Mouse (Mus musculus) thymus, postnatal 36 days (tissue): ENCODE data around the gene Fars2.

Source experiments
- DNase-seq, 2 experiments: peaks; one replicate each; pipeline ENCODE4 v3.0.0; 2022; ENCODE audit warnings: mixed read lengths in 2 of 2

Fars2 gene

DNA sequence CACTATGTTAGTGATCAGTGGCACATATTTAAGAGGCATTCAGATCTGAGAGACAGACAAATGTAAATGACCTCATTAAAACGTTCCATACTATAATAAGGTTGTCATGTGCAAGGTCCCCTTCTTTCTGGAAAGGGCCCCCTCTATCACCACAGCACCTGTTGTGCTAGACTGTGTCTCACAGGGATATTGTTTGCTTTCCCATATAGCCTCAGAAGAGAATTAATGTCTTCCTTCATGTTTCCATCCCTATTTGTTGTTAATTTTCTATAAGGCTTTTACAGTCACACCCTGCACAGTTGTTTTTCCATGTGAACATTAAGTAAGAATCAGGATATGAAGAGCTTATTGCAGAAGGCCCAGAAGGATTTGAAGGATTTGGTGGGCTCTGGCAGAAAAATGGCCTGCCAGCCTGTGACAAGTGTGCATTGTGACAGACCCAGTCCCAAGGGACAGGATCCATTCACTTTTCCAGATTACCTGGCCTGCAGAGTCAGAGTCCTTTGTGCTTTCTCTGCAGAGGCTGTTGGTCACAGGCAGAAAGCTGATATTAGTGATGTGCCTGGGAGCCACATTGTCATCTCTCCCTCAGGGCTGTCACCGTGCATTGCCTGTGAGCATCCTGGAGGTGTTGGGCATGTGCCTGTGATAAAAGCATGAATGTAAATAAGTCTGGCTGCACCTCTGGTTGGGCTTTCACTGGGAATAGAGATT is 352.4 kb downstream of the Fars2 start:
- no peak for DNase-seq

DNA sequence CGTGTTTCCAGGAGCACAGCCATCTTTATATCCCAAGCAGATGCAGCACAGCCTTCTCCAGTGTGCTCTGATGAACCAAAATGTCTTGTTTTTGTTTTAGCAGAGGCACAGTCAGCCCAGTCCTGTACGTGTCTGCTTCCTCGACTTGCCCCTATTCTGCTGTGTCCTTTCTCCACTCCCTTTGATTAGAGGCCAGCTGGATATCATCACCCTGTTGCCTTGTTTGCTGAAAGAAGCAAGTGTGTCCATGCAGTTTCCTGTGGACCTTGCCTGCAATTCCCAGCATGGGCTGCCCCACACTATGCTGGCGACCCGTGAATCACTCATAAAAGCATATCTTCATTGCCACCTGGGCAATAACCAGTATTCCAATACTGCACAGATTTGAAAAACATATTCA is 360.4 kb downstream of the Fars2 start:
- DNase-seq, result no peak

DNA sequence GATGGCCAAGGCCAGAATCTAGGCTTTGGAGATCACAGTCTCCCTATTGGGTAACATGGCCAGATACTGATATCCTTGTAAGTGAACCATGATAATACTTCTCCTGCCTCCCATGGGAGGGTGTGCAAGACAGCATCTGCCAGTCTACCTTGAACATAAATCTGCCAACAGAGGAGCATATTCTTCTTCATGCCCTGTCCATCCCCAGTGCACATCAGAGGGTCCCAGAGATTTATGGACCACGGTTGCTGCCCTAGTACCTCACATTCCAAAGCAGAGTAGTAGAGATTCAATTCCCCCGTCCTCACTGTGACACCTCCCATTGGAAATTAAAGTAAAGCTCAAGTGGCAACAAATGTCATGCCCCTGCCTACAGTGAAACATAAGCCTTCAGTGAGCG is 361.0 kb downstream of the Fars2 start:
- no peak for DNase-seq

DNA sequence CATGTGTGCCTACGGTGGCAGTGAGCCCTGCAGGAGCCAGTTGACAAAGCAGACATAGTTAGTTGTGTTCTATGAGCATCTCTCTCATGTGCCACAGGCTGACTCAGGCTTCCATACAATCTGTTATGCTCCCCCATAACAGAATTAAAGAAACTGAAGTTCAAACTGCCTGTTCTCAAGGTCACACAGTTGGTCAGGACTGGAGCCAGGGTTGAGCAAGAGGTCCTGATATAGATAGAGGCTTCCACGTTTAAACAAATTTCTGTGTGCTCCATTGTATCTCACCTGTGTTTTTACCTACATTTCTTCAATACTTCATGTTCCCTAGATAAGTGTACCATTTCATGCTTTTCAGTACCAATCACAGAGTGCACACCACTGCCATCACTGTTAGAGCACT is 362.9 kb downstream of the Fars2 start:
- DNase-seq, result no peak

DNA sequence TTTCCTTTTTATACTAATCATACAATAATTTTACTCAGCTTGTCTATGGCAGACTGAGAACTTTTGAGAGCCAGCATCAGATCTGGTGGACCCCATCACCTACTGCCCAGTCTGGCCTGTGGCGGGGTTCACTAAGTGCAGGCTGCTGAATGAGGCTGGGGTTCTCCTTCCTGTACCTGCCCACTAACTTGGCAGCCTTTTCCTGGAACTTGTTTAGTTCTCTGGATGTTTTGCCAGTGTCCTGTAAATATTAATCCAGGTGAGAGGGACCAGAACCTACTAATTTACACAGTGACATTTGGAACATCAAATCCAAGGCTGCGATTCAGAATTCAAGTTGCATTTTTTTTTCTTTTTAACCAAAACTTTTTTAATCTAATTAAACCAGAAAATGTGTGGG is 367.2 kb downstream of the Fars2 start:
- DNase-seq, result no peak

DNA sequence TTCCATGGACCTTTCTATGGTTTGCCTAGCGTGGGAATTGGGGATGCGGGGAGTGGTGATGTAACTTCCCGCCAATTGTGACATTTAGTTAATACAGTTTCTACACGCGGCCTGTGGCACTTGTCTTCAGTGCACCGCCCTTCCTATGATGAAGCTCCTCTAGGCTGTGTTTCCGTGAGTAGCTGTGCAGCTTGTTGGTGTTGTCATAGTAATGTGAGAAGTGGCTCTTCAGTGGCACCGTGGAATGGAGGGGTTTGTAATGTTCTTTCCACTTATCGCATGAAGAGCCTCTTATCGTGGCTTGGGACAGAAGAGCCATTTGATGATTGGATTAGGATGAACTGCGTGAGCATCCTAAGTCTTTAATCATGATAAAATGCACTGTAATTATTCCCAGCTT is 369.5 kb downstream of the Fars2 start:
- no peak for DNase-seq

DNA sequence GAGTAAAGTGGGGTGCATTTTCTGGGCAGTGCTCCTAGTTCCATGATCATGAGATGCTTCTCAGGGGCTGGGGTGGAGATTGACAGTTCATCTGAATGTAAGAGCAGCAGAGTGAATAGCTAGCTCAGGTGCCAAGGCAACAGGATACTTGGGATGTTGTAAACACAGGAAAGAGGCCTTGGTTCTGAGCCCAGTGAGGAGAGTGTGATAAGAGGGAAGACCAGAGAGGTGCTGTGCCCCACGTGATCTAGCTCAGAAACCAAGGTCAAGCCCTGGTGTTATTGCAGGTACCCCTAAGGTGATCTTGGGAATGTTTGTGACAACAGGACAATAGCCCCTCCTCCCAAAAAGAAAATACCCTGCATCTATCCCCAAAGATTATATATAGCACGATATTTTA is 372.2 kb downstream of the Fars2 start:
- no peak for DNase-seq

DNA sequence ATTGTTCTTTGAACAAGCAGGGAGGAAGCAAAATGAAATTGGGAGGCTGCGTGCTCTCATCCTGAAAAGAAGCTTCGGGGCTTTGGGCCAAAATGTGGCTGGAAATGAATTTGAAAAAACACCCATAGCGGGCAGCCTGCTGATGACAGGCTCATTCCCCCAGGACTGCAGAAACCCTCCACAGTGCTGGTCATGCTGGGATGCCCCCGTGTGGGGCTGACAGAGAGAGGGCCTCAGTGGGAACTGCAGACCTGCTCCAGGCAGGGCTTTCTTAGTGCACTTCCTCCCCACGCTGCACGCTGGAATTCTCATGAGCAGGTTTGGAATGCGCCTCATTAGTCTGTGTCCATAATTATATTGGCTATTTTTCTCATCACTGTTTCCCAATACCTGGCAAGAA is 373.4 kb downstream of the Fars2 start:
- no peak for DNase-seq

DNA sequence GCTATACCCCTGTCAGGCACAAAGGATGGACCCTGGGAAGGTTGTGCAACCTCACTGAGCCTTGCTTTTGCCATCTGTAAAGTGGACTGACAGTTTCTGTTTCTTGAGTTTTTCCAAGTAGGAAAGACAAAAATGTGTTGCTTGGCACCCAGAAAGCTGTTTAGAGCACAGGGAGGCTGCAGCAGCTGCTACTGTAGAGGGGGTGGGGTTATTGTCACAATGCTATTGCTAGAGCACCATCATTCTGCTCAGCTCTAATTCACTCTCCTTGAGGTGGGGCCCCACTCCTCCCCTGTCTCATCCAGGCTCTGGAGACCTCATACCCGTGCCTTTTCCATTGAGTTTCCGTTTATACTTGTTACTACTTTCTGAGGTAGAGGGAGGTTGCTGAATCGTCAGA is 375.2 kb downstream of the Fars2 start:
- no peak for DNase-seq

DNA sequence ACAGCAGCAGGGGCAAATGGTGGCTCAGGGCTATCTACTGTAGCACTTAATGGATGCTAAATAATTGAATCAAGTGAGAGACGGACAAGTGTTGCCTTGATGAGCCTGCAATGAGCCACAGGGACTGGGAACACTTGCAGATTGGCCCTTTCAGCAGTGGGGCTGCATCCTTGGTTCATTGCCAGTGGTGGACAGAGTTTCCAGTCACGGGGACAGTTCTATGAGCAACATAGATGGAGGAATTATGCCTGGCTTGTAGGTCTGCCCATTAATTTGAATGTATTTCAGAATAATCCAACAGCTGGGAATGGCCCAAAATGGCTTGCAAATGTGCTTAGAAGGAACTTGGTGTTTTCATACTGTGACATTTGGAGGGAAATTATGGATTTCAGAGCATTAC is 376.1 kb downstream of the Fars2 start:
- DNase-seq, result no peak

DNA sequence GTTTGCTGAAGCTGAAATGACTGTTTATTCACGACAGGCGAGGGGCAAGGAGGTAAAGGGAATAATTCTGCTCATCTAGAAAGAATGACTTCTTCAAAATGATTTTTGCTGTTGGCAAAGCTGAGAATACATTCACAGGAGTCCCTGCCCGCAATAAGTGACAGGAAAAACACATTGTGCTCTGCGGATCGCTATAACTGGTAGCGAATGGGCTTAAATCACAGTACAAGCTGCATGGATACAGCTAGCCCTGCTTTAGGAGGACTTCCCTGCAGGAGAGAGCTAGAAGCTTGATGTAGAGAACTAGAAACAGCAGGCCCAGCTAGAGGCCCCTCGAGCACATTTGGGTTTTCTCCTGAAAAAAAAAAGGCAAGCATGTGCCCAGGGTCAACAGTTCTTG is 376.6 kb downstream of the Fars2 start:
- no peak for DNase-seq

DNA sequence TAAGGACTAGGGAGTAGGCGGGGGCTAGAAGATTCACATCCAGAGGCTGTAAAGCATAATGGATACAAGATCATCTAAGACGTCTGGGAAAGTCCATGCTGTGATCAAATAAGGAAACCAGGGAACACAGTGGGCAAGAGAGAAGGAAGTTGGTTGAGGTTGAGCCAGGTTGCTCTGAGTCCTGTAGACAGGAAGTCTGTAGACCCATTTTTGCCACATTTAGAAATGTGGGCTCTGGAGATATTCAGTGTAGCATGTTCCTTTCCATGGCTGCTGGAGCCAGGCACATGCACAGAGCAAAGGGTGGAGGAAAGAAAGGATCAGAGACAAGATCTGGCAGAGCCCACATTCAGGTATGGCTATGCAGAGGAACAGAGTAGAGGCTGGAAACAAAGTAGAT is 378.8 kb downstream of the Fars2 start:
- DNase-seq, result no peak

DNA sequence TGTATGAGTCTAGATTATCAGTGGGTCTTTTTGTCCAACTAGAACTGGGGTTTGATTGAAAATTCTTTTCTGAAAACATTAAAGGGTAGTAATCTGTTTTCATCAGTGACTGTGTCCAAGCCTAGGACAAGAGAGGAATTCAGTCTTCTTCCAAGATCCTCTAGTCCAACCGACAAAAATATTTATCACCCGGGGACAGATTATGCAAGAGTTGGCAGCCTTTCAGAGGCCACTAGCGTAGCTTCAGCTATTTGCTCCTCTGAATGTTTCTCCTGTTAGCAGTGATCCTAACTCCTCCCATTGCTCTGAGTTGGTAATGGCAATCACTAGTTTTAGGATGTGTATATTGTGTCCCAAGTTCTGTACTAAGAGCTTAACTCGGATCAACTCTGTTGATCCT is 380.1 kb downstream of the Fars2 start:
- no peak for DNase-seq

DNA sequence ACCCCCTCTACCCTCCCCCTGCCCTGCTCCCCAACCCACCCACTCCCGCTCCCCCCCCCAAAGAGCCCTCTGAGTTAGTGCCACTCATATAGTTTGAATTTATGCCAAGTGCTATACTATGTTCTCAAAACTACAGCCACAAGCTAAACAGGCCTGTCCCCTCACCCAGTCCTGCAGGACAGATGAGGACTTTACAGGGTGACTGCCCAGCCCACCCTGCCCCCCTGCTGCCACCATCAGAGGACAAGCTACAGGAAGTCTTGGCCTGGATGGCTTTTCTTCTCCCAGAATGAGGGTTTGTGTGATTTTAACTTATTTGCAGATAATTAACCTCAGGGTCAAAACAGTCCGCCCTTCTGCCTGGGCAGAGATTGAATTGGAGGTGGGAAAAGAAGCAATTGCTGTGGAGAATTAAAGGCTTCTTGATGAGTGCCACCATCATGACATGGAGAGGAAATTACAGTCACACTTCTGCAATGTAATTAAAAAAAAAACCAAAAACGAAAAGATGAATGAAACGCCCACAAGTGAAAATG is 383.2 kb downstream of the Fars2 start:
- DNase-seq, result no peak

DNA sequence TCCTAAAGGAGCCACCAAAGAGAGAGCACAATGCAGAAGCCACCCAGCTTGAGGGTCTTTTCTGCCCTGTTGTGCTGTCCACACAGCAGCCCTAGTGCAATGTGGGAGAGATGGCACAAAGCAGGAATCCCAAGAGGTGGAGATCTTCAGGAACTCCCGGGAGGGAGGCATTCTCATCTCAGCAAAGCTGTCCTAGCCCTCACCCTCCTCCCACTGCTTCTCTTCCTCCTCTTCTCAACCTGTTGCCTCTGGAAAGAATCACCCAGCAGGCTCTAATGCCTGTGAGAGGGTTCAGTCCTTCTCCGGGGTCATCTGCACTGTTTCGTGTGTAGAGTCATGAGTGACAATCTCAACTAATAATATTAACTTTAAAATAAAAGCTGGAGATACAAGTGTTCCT is 386.3 kb downstream of the Fars2 start:
- DNase-seq, result no peak

DNA sequence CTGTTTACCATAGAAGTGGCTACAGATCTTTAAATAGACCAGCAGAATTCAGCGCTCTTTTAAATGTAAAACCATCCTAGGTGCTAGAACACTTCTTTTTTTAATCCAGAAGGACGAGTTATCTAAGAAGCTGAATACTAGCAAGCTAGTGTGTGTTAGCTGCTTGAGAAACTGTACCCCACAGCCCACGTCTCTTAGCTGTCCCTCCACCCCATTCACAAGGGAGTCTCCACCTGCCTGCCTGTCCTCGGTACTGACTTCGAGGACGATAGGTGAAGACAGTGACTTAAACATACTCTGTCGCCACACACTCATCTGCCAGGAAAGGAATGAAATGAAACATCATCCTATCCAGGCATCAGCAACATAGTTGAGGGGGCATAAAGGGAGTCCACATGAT is 386.8 kb downstream of the Fars2 start:
- DNase-seq, result no peak

DNA sequence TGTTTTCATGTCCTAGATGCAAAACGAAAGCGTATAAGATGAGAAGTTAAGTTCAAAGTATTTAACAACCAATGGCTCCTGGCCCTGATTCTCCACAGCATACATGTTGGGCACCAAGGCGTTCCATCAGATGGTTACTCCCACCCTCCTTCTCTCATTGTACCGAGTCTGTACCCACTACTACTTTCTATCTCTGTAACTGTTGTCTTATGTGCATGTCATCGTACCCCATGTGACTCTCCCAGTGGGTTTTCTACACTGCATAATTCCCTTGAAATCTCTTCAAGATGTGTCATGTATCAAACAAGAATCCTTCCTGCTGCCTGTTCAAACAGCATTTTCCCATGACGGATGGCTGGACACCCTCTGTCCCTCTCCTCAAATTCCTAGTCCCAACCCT is 388.5 kb downstream of the Fars2 start:
- DNase-seq, result no peak

DNA sequence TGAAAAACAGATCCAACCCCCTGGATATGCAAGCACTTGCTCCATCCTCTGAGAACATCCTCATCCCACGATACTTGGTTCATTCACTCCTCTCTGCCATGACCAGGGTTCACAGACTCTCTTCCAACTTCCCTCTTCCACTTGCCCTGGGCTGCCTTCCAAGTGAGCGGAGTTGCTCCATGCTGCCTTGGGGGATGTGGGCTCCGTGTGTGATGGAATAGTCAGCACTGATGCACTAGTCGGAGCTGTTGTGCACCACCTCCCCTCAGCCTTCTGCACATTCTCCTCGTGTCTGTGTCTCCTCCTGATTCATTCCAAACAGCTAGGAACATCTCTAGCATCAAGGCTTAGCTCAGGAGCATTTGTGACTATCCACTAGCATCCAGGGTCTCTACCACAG is 389.1 kb downstream of the Fars2 start:
- DNase-seq, result no peak

DNA sequence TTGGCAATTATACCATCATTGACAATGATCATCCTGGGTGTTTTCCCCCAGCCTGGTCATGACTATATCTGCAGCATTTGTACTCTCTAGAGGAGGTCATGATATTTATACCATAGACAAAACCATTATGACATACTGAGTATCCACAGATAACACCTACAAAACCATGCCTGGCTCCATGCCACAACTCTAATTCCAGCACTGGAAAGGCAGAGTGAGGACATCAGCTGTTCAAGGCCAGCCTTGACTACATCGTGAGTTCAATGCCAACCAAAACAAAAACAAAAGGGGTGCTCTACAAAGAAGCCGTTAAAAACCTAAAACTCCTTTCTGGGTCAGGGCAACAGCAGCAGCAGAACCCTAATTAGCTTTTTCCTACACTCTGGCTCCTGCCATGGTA is 392.9 kb downstream of the Fars2 start:
- DNase-seq, result no peak

DNA sequence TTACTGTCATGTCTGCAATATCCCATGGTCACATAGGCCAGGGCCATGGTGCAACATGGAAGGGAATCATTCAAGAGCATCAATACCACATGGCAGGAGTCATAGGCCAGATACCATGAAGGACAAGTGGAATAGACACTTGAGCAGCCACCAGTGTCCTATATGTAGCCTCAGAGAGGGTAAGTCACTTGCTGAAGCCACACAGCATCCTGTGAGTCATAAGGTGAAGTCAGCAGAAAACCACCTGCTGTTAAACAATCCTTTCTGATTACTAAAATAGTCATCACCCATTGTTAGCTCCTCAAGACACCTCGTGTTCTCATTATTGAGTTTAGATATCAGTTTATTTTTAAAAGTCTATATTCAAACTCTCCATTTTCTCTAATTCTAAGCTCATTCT is 395.9 kb downstream of the Fars2 start:
- no peak for DNase-seq

DNA sequence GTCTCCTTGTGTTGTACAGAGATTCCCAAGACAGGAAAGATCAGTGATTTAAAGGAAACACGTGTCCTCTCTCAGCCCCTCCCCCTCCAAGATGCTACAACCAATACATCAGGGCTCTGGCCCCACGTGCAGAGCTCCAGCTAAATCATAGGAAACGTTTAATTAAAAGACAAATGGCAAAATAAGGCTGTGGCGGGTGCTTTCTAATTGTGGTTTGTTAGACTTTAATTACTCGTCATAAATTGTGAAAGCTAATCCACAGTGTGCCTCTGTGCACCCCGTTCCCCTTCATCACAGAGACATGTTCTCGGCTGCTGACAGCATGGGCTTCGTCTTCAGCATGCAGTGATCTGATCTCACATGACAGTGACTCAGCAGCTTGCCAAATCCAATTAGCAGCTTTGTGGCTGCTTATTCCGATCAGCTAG is 400.9 kb downstream of the Fars2 start:
- DNase-seq, result no peak

DNA sequence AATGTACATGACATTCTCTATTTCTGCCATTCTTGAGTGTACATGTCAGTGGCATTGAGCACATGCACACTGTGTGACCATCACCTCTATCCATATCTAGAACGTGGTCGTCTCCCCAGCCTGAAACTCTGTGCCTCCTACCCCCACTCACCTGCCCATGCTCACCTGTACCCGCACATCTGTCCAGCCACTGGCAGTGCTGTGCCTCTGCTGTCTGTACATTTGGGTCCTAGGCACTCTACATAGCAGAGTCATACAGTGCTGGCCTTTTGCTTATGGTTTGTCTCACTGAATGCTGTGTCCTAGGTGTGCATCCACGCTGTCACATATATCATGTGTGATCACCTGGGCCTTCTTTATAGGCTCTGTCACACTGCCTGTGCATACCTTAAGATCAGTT is 410.5 kb downstream of the Fars2 start:
- DNase-seq, result no peak

DNA sequence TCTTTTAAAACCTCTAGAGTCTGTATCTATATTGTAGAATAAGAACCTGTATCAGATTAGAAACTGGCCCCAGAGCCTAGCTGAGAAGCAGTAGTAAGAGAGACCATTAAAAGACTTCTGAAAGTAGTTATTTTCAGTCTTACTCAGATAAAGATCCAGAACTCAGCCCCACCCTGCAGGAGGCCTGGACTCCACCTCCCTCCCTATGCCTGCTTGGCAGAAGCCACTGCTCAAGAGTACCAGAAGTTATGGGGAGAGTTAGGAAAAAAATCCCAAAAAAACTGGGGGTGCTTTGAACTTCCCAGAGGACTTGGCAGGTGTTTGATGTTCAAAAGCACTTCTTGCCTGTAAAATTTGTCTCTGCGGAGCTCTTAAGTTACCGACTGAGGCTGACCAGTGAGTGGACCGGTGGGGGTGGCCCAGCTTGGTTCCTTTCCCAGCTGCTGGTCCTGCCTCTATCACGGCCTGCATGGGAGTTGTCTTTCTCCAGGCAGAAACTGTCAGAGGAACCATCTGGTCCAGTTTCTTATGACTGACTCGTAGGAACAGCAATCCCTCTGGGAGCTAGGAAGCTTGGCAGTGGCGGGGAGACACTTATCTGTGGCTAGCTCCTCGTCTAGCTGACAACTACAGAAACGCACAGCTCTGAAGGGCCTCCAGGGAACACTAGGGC is 411.1 kb downstream of the Fars2 start:
- no peak for DNase-seq

DNA sequence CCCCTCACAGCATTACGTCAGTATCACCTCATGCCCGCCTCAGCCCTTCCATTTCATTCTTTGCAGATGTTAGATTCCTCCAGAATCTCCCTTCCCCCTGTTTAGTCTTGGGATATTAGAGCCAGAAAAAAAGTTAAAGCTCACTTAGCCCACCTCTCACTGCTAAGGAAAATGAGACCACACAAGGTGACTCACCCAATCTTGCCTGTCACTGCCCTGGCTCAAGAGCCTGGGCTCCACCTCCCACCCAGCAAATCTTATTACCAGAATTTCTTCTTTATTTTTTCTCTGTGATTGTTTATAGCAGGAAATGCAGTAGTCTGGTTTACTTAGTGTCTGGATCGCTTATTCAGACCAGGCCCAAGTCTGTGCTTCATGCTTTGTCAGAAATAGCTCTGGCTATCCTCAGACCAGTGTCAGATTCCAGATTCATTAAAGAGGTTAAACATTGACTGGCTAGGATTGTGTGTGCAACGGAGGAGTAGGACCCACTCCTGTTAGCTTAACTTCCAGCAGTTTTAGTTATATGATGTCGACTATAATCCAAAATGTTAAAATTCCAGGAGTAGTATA is 412.3 kb downstream of the Fars2 start:
- no peak for DNase-seq
